Mouse (Mus musculus): Measurements from ENCODE around the gene Gucy2d.

DNA sequence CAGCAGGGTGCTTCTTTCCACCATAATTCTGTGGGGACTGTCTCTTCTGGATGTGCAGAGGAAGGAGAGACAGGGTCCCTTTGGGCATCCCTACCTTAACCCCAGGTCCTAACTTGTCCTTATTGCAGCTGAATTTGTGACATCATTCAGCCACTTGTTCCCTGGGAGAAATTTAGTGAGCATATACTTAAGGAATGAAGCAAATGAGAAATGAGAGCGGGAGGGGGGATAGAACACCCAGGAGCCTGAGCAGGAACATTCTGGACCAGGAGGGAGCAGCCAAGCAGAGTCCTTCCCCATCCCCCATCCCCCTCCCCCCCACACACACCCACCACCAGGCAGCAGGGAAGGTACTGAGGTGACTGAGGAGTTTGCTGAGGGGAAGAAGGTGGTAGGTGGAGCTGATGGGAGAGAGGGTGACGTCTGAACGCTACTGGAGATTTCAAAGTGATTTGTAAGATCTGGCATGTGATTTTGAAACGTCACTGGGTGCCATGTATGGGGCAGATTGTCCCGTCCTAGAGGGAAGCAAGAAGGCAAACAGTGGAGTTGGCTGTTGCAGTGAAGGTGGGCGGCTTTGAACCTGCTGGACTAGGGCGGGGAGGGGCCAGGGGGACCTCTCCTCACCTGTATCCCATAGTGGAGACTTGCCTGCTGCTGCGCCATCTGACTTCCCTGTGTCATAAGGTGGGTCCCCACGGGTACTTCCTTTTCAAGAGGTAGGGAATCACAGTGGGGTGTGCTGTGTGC lies 51.4 kb downstream of the Gucy2d start:
- TF ChIP-seq CTCF (IDR thresholded peaks at IDR 0.05) (no peak), EP300 (IDR thresholded peaks at IDR 0.05) (no peak)
